Mouse (Mus musculus) left cerebral cortex, postnatal 25 days (tissue): ENCODE measurements at regions not wholly inside any gene's neighbourhood (a gene's known extent, or its start where the extent isn't known, plus 50 kb on each side); places are given as distances from the start of the nearest gene placed in this dataset.
A peak's percentile ranks its signal among the peaks of the same experiment; 100 is the strongest.

Experiments used
- DNase-seq, 2 experiments: peaks; one replicate each; pipeline ENCODE4 v3.0.0; 2022; ENCODE audit warnings: low spot score in 2 of 2, mixed read lengths in 1 of 2
- intact Hi-C: fragments of 180-260 bp; cut with DNase I; formaldehyde crosslinking; loops from one replicate; pipeline ENCODE4 v1.15.1; 2025

- no peak for DNase-seq
- intact Hi-C loops = no loop called here
Observed at GRCm38 (mm10) chr2:27590511-27590910, 75.6 kb downstream of the Wdr5 start.

- DNase-seq = no peak
- intact Hi-C loops = no loop called here
Observed at GRCm38 (mm10) chr2:27591668-27592067, 76.7 kb downstream of the Wdr5 start.

GRCm38 (mm10) chr2:27593338-27593737, 78.4 kb downstream of the Wdr5 start:
- no peak for DNase-seq
- intact Hi-C loops = no loop called here

GRCm38 (mm10) chr2:27595251-27595650, 80.3 kb downstream of the Wdr5 start:
- intact Hi-C loops = no loop called here
- no peak for DNase-seq

- intact Hi-C loops = no loop called here
- DNase-seq = no peak
Observed at GRCm38 (mm10) chr2:27596217-27596616, 80.0 kb upstream of the Rxra start.

GRCm38 (mm10) chr2:27596966-27597365, 79.3 kb upstream of the Rxra start:
- intact Hi-C loops = no loop called here
- no peak for DNase-seq

GRCm38 (mm10) chr2:27597901-27598300, 78.3 kb upstream of the Rxra start:
- no peak for DNase-seq
- intact Hi-C loops = no loop called here

- intact Hi-C loops = no loop called here
- peak; percentile 57 to 60 for DNase-seq
Observed at GRCm38 (mm10) chr2:27599061-27599768, 77.0 kb upstream of the Rxra start.

- DNase-seq = no peak
- intact Hi-C loops = no loop called here
Observed at GRCm38 (mm10) chr2:27599769-27600167, 76.5 kb upstream of the Rxra start.

GRCm38 (mm10) chr2:27603333-27603732, 72.9 kb upstream of the Rxra start:
- intact Hi-C loops = no loop called here
- no peak for DNase-seq

- intact Hi-C loops = no loop called here
Observed at GRCm38 (mm10) chr2:27604588-27604987, 71.7 kb upstream of the Rxra start.

GRCm38 (mm10) chr2:27606816-27607215, 69.4 kb upstream of the Rxra start:
- intact Hi-C loops = no loop called here
- no peak for DNase-seq

More at GRCm38 (mm10) chr2:27604588-27604987, 71.7 kb upstream of the Rxra start:
- no peak for DNase-seq

- intact Hi-C loops = no loop called here
Observed at GRCm38 (mm10) chr2:27621741-27622140, 54.5 kb upstream of the Rxra start.

GRCm38 (mm10) chr2:27624656-27625366, 51.4 kb upstream of the Rxra start:
- DNase-seq = no peak
- intact Hi-C loops = no loop called here

More at GRCm38 (mm10) chr2:27621741-27622140, 54.5 kb upstream of the Rxra start:
- no peak for DNase-seq
